Mouse (Mus musculus) forelimb bud, embryonic 11.5 days (tissue): ENCODE data around the gene Zfp980.
"Not testable (repeated sequence)": the region's sequence is repeated elsewhere in the genome, so short reads cannot be mapped to it uniquely, and the experiment has no call there.

Source experiments
- DNase-seq: peaks from one replicate; pipeline ENCODE4 v3.0.0-alpha.2; 2012; ENCODE audit warnings: low read depth, low spot score

Zfp980 gene

DNA sequence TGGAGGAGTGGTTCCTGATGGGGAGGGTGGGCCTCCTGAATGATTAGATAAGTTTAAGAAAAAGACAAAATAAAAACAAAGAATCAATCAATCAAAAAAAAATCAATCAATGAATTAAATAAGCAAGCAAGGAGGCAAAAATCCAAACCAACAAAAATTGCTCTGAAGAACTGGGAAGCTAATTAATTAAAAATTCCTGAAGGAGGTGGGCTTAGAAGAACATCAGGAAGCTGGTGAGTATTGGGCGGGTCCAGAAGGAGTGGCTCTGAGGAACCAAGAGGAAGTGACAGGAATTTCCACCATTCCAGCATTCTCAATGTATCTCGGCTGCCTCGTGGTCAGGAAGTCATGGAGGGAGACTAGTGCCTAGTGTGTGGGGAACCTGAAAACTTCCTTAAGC, at the start of gene Zfp980:
Zfp980 (plus strand) TSS at position 301 of the 400 bp plus-strand sequence.
- not testable (repeated sequence) for DNase-seq

DNA sequence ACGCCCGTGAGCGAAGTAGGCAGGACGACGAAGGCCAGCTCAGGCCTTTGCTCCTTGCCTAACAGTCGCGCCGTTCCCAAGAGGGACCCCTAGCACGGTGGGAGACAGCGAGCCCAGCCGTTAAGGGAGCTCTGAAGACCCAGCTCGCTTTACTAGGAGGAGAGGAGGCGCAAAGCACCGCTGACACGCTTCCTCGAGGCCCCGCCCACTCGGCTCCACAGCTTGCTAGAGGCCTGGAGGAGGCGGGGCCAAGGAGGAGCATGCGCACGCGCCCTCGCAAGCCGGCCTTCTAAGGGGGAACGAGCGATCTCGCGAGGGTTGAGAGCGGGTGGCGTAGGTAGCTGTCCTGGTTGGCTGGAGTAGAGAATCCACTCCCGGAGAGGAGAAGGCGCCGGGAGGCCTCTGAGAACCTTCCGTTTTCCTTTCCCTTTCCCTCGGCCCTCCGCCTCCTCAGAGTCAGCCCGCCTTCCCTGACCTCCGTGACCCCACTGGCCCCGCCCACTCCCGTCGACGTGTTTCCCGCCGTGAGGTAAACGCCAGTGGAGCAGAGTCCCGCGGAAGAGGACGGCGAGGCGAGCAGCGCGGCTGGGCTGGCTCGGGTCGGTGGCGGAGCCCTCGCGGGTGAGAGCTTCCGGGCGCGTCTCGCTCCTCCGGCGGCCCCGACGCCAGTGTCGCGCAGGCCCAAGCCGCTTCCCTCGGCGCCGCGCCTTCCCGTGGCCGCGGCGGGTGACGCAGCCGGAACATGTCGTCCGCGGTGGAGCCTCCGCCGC, 29.9 kb upstream of the Zfp980 start:
- DNase-seq, result not testable (repeated sequence)

DNA sequence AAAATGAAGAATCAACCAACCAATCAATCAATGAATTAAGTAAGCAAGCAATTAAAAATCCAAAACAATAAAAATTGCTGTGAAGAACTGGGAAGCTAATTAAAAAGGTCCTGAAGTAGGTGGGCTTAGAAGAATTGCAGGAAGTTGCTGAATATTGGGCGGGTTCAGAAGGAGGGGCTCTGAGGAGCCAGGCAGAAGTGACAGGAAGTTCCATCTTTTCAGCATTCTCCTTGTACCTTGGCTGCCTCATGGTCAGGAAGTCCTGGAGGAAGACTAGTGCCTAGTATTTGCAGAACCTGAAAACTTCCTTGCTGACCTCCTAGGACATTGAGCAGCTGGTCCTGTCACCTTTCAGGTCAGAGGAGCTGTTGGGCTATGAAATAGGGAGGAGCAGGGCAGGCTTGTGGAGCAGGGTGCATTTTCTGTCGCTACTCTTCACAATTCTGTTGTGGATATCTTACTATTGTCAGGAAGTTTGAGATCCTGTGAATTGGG, 3.8 kb downstream of the Zfp980 start:
- not testable (repeated sequence) for DNase-seq

DNA sequence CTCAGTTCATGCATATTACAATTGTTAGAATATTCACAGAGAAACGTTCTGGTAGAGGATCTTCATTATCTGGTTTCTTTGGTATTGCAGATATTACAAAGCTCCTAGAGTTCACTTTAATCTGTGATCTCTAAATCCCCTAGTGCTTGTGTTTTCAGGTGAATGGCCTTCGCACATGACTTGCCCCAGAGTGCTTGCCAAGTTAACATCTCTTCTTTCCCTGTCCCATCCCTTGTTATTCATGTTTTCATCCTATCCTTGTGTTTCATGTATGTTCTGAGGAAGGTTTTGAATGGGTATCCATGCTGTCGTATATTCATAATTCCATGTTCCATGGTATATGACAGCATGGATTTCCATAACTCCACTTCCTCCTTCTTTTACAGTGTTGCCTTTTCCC, 9.7 kb downstream of the Zfp980 start:
- not testable (repeated sequence) for DNase-seq

DNA sequence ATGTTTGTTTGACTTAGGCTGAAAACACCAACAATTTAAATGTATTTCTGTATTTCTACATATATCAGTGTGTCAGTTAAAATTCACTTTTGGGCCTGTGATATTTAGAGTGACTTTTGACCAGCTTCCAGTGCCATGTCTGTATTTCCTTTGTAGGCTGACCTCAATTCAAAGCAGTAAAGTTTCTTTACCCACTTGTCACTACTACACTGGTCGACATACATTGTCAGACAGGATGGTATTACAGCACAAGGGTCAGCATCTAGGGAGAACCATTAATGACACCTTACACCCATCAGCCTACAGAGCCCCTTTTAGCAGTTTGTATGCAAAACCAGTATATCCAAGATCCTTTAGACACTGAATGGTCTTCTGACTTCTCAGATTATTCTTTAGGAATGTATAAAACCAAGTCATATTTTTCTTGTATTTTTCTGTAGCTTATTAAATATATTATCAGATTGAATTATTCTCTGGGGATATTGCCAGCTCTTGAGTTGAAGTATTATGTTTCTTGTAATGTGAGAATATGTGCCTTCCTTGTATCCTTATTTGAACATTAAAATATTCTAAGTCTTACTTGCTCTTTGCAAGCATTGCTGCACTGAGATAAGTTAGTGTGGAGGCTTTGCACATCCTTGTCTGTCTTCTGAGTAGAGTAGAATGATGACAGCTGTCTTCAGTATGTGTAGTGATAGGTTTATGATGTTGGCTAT, 10.3 kb downstream of the Zfp980 start:
- not testable (repeated sequence) for DNase-seq

DNA sequence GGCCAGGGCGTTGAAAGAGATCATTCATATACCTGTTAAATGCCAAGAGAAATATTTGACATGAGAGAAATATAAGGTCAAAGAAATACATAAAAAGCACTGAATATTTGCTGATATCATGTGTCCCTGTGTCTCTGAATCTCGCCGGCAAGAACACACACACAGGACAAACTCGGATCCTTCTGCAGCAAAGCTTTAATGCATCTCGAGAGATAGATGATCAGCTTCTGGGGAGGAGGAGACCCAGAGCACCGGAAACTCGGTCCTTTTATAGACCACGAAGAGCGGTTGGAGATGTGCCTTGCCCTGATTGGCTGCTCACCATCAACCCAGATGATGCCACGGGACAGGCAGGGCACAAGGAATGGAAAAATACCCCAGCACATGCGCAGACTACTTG, 11.5 kb downstream of the Zfp980 start:
- not testable (repeated sequence) for DNase-seq

DNA sequence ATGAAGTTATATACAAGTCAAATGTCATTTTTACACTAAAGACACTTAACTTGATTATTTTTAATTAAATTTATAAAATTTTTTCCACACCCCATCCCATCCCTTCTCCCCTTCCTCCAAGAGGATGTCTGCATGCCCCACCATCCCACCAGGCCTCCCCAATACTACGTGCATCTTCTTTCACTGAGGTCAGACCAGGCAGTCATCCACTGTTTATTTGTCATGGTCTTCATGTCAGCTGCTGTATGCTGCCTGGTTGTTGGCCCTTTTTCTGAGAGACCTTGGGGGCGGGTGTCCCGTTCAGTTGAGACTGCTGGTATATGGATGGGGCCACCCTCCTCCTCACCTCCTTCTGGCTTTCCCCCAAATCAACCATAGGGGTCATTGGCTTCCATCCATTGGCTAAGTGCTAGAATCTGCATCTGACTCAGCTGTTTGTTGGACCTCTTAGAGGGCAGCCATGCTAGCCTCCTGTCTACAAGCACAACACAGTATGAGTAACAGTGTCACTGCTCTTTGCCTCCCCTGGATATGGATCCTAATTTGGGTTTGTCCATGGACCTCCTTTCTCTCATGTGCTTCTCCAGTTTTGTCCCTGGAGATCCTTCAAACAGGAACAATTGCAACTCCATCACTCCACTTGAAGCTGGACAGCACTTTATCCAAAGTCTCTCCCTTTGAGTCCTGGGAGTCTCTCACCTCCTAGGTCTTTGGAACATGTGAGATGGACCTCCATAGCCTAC, 12.7 kb downstream of the Zfp980 start:
- not testable (repeated sequence) for DNase-seq

DNA sequence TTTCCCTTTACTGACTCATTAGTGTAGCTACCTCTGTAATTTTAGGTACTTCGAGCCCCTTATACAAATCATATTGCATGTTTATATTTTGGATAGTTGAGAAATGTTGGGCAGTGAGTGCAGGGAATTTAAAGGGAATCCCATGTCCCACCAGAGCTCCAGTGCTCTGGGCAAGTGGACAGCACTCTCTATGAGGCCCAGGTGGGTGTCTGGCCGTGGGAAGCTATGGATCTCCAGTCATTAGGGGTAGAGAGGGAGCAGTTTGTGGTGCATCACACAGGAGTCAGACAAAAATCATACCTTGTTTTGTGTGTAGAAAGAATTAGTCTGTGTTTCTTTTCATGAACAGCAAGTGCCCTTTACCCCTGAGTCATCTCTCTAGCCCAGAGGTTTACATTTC, 15.6 kb downstream of the Zfp980 start:
- not testable (repeated sequence) for DNase-seq

DNA sequence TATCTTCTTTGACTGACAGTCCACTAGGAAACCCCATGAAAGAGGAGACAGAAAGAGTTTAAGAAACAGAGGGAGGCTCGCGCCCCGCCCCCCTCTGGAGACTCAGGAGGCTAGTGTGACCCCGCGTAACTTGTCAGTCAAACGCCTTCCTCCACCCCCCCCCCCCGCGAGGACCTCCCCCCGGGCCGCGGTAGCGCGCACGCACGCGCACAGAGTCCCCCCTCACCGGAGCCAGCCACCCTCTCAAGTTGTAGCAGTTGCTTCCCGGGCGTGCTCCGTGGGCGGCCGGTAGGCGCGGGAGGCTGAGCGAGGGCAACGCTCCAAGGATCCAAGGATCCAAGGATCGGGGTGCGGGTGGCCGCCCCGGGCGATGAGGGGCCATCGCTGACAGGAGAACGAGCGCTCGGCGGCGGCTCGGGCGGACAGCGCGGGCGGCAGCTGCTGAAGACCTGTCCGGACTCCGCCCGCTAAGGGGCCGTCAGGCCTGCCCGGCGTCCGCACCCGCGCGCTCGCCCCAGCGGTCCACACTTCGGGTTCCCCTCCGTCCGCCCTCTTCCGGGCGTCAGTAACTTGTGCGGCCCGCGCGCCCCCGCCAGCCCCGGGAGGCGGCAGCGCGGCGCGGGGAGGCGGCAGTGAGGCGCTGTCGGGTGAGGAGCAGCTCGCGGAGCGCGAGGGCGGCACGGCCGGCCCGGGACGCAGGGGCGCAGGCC, 74.6 kb downstream of the Zfp980 start:
- not testable (repeated sequence) for DNase-seq

DNA sequence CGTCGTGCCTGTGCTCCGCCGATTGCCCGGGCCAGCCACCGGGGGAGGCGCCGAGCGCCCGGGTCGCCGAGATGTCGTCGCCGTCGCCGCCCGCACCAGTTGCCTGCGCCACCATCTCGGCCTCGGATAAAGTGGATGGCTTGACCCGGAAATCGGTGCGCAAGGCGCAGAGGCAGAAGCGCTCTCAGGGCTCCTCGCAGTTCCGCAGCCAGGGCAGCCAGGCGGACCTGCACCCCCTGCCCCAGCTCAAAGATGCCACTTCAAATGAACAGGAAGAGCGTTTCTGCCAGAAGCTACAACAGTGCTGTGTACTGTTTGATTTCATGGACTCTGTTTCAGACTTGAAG, 75.1 kb downstream of the Zfp980 start:
- not testable (repeated sequence) for DNase-seq
